Mouse (Mus musculus) liver, embryonic 11.5 days (tissue): ENCODE results near the gene Phb2. TPM values are rescaled to one million over a fixed set of nuclear protein-coding genes. Genes with fewer than 3 reads are reported as not detected.

ENCODE experiments used
- ATAC-seq: fragments of 200-750 bp; cut with Nextera tagmentation; replicated peaks from 2 replicates; pipeline ENCODE4 v1.8.0; 2017; ENCODE audit warnings: moderate number of reproducible peaks, mild to moderate bottlenecking, moderate TSS enrichment, moderate library complexity; ENCODE audit not compliant: low FRiP score
- DNase-seq: peaks from one replicate; pipeline ENCODE4 v3.0.0-alpha.2; 2017; ENCODE audit warnings: low spot score
- H3K27ac ChIP-seq: fragments of 300-500 bp; sonication (generic); 2 replicates; pipeline ENCODE4 v1.5.1; 2014; ENCODE audit warnings: mild to moderate bottlenecking, low read depth, low read length, control low read depth
- H3K27me3 ChIP-seq: fragments of 300-500 bp; sonication (generic); replicated peaks from 2 replicates; pipeline ENCODE4 v1.6.1; 2014; ENCODE audit warnings: low read length, mixed read lengths; ENCODE audit not compliant: control insufficient read depth, insufficient read depth
- H3K36me3 ChIP-seq: fragments of 300-500 bp; sonication (generic); 2 replicates; pipeline ENCODE4 v1.6.1; 2014; ENCODE audit warnings: mild to moderate bottlenecking, low read length, moderate library complexity, mixed read lengths; ENCODE audit not compliant: control insufficient read depth, insufficient read depth
- H3K4me1 ChIP-seq: fragments of 300-500 bp; sonication (generic); replicated peaks from 2 replicates; pipeline ENCODE4 v1.6.1; 2014; ENCODE audit warnings: low read length, mixed read lengths; ENCODE audit not compliant: control insufficient read depth, insufficient read depth
- H3K4me2 ChIP-seq: fragments of 300-500 bp; sonication (generic); 2 replicates; pipeline ENCODE4 v1.6.1; 2014; ENCODE audit warnings: mild to moderate bottlenecking, control low read depth, moderate library complexity
- H3K4me3 ChIP-seq: fragments of 300-500 bp; sonication (generic); 2 replicates; pipeline ENCODE4 v1.5.1; 2014; ENCODE audit warnings: low read depth, low read length, control low read depth
- H3K9ac ChIP-seq: fragments of 300-500 bp; sonication (generic); 2 replicates; pipeline ENCODE4 v1.6.1; 2014; ENCODE audit warnings: low read depth, low read length, control low read depth
- H3K9me3 ChIP-seq: fragments of 300-500 bp; sonication (generic); 2 replicates; pipeline ENCODE4 v1.6.1; 2016; ENCODE audit warnings: low read length, inconsistent platforms, mixed read lengths; ENCODE audit not compliant: control insufficient read depth
- WGBS: fragments of 180-500 bp; shearing (Covaris S2); extraction: QIAGEN DNeasy Blood & Tissue Kit; methylation state at CpG from one replicate; pipeline ENCODE4 v1.1.7; 2014; 5-methylcytosine and 5-hydroxymethylcytosine counted together
- polyA plus RNA-seq: library from polyadenylated mRNA; unstranded; fragments of >200 nt; fragmentation: Nextera tagmentation; extraction: Ambion mirVana; gene quantifications from 2 replicates; pipeline ENCODE4 v1.2.1, GENCODE M21; 2014

Phb2 gene
- polyA plus RNA-seq, result 640 and 660 TPM in 2 replicates

- under 1% methylated on average over 76 of the region's 76 CpGs for WGBS
- H3K9me3 ChIP-seq, result no peaks in the 10 kb centered on the region
- peak within 1 kb of the TSS; percentile 88 for H3K4me2 ChIP-seq
- peak within 1 kb of the TSS; percentile 88 for H3K27ac ChIP-seq
- H3K9ac ChIP-seq, result peak within 1 kb of the TSS; percentile 89
- H3K4me1 ChIP-seq, result peaks cover 28% of the 10 kb centered on the region
- DNase-seq, result peak; percentile 98
- H3K36me3 ChIP-seq, result peaks cover 56% of the 10 kb centered on the region
- peak within 1 kb of the TSS; percentile 92 for H3K4me3 ChIP-seq
- ATAC-seq, result peak; percentile 97
- H3K27me3 ChIP-seq, result no peaks in the 10 kb centered on the region
Measured at GRCm38 (mm10) chr6:124711824-124712782, at the start of gene Phb2, which contains the start of gene Emg1. TSS of gene Phb2 (plus strand) at chr6:124712336. TSS of gene Emg1 (minus strand) at chr6:124712178.

DNA sequence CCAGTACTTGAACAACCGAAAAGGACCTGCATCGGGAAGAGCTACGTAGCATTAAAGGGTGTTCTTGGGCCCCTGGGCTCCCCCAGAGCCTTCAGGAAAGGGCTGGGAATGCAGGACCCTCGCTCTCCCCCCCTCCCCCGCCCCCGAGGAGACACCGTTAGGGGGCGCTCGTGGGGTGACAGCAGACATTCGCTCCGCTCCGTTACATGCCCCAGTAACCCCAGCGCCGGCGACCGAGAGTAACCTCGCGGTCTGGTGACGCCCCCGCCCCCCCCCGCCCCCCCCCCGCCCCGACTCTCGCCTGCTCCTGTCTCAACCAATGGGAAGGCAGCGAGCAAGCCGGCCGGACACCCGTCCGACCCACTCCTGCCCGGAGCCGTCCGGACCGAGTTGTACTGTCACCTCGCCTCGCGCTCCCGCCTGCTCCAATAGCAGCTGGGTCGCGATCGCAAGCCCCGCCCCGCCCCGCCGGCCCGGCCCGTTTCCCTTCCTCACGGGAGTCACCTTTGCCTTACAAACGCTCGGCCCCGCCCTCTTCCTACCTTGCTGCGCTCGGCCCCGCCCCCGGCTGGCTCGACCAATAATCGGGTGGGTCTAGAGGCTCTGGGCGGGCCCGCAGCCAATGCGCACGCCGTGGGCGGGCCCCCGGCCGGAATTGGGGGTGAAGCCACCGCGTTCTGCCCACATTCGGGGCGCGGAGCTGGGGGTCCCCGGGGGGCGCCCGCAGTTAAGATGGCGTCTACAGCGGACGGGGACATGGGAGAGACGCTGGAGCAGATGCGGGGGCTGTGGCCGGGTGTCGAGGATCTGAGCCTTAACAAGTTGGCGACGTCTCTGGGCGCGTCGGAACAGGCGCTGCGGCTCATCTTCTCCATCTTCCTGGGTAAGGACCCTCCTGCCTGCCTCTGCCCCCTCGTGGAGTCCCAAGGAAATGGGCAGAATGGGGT is 49.4 kb upstream of the Phb2 start, which contains the start of gene Lpcat3:
Gene Lpcat3 (plus strand): TSS at position 551 of the 947 bp plus-strand sequence.
- H3K36me3 ChIP-seq, result no peaks in the 10 kb centered on the region
- 1% methylated on average over 75 of the region's 87 CpGs for WGBS
- H3K27ac ChIP-seq, result peak within 1 kb of the TSS; percentile 83
- H3K9me3 ChIP-seq, result no peaks in the 10 kb centered on the region
- peaks cover 11% of the 10 kb centered on the region for H3K4me1 ChIP-seq
- peak within 1 kb of the TSS; percentile 83 for H3K4me3 ChIP-seq
- no peaks in the 10 kb centered on the region for H3K27me3 ChIP-seq
- peak within 1 kb of the TSS; percentile 78 for H3K9ac ChIP-seq
- ATAC-seq (peak; percentile 98), DNase-seq (peak; percentile 100)
- peak within 1 kb of the TSS; percentile 69 for H3K4me2 ChIP-seq

DNA sequence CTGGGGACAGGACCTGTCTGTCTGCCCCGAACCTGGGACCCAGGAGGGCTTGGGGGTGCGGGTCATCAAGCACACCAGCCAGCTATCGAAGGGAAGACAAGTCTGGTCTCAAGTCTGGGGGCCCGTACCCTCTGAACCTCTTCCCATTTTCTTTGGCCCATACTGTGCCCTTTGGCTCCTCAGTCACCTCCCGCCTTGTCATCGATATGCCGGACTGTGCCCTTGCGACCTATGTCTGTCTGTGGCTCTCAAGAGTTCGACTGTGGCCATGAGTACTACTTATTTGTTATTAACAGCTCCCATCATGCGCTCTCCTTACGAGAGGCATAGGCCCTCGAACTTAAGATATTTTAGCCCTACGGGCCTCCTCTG is 48.7 kb upstream of the Phb2 start:
- Histone ChIP-seq H3K36me3 (no peaks in the 10 kb centered on the region), H3K27me3 (no peaks in the 10 kb centered on the region), H3K9me3 (no peaks in the 10 kb centered on the region), H3K9ac (peak overlapping the region; percentile 78), H3K27ac (peak overlapping the region; percentile 70), H3K4me3 (peak overlapping the region; percentile 83), H3K4me1 (peaks cover 11% of the 10 kb centered on the region), H3K4me2 (peak overlapping the region; percentile 69)
- ATAC-seq (no peak; the same call in 1 of the 2 replicates), DNase-seq (no peak)
- WGBS, result 11% methylated on average over 13 of the region's 13 CpGs

GRCm38 (mm10) chr6:124664256-124664655 is 47.9 kb upstream of the Phb2 start:
- Histone ChIP-seq H3K4me1 (peaks cover 11% of the 10 kb centered on the region), H3K9ac (peak overlapping the region; percentile 51; the same call in 1 of the 2 replicates), H3K9me3 (no peaks in the 10 kb centered on the region), H3K4me2 (peak overlapping the region; percentile 69), H3K27me3 (no peaks in the 10 kb centered on the region), H3K27ac (no peak overlapping the region), H3K4me3 (peak overlapping the region; percentile 83), H3K36me3 (no peaks in the 10 kb centered on the region)
- DNase-seq (no peak), ATAC-seq (no peak)
- 67% methylated on average over 7 of the region's 7 CpGs for WGBS

DNA sequence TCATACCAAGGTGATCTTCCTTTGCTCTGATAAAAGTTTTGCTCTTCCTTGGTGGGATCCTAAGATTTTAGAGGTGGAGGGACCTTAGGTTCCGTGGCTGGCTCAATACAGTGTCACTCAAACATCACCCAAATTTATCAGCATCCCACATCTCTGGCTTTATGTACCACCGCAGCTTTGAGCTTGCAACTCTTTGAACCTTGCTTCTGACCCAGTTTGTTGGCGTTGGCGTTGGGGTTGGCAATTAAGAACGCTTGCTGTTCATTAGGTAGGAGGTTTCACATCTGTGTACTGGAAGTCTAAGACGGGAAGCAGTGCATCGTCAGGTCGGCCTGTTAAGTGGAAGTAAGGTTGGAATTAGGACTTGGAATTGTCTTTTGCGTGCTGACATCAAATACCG is 47.1 kb upstream of the Phb2 start:
- no peak overlapping the region for H3K27ac ChIP-seq
- H3K9ac ChIP-seq, result 0 out of 2 replicates have a peak overlapping the region, but pooled peaks have one; percentile 25
- H3K4me1 ChIP-seq, result peaks cover 11% of the 10 kb centered on the region
- no peaks in the 10 kb centered on the region for H3K27me3 ChIP-seq
- DNase-seq (no peak), ATAC-seq (no peak)
- peak overlapping the region; percentile 69; the same call in 1 of the 2 replicates for H3K4me2 ChIP-seq
- no peaks in the 10 kb centered on the region for H3K9me3 ChIP-seq
- 91% methylated on average over 10 of the region's 10 CpGs for WGBS
- H3K36me3 ChIP-seq, result no peaks in the 10 kb centered on the region
- H3K4me3 ChIP-seq, result 0 out of 2 replicates have a peak overlapping the region, but pooled peaks have one; percentile 7

DNA sequence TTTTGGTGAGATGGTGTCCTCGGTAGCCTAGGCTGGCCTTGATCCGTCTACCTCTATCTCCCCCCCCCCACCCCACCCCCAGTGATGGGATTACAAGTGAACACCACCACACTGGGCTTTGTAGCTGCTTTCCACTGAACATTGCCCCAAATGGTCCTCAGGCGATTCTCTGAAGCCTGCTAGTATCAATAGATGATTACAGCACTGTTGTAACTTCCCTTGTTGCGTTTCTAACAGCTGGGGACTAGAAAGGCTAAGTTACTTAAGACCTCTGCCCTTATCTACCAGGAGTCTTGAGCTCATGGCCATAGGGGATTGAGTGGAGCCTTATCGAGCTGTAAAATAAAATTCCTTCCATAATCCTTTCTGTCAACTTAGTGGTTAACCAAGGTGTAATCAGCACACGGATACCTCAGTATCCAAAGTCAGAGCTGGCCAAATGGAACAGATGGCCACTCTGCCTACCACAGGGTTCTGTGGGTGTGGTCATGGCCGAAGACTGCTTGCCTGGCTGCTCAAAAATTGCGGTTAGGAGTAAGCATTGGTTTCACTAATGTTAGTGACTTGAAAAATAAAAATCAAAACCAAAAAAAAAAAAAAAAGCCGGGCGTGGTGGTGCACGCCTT is 42.8 kb upstream of the Phb2 start:
- Histone ChIP-seq H3K4me3 (no peak overlapping the region), H3K27ac (no peak overlapping the region), H3K9ac (no peak overlapping the region), H3K4me1 (peaks cover 15% of the 10 kb centered on the region), H3K4me2 (no peak overlapping the region), H3K27me3 (no peaks in the 10 kb centered on the region), H3K36me3 (no peaks in the 10 kb centered on the region), H3K9me3 (no peaks in the 10 kb centered on the region)
- ATAC-seq (no peak), DNase-seq (no peak)
- 76% methylated on average over 9 of the region's 11 CpGs for WGBS

GRCm38 (mm10) chr6:124670281-124670900 is 41.7 kb upstream of the Phb2 start:
- H3K4me3 ChIP-seq, result no peak overlapping the region
- ATAC-seq (no peak), DNase-seq (no peak)
- no peak overlapping the region for H3K9ac ChIP-seq
- H3K27me3 ChIP-seq, result no peaks in the 10 kb centered on the region
- no peak overlapping the region for H3K27ac ChIP-seq
- peaks cover 3% of the 10 kb centered on the region; the same call in 1 of the 2 replicates for H3K36me3 ChIP-seq
- H3K4me2 ChIP-seq, result no peak overlapping the region
- H3K9me3 ChIP-seq, result no peaks in the 10 kb centered on the region
- 87% methylated on average over 7 of the region's 7 CpGs for WGBS
- H3K4me1 ChIP-seq, result peaks cover 12% of the 10 kb centered on the region
